Mouse (Mus musculus): ENCODE measurements around the gene Galns.

Galns gene

DNA sequence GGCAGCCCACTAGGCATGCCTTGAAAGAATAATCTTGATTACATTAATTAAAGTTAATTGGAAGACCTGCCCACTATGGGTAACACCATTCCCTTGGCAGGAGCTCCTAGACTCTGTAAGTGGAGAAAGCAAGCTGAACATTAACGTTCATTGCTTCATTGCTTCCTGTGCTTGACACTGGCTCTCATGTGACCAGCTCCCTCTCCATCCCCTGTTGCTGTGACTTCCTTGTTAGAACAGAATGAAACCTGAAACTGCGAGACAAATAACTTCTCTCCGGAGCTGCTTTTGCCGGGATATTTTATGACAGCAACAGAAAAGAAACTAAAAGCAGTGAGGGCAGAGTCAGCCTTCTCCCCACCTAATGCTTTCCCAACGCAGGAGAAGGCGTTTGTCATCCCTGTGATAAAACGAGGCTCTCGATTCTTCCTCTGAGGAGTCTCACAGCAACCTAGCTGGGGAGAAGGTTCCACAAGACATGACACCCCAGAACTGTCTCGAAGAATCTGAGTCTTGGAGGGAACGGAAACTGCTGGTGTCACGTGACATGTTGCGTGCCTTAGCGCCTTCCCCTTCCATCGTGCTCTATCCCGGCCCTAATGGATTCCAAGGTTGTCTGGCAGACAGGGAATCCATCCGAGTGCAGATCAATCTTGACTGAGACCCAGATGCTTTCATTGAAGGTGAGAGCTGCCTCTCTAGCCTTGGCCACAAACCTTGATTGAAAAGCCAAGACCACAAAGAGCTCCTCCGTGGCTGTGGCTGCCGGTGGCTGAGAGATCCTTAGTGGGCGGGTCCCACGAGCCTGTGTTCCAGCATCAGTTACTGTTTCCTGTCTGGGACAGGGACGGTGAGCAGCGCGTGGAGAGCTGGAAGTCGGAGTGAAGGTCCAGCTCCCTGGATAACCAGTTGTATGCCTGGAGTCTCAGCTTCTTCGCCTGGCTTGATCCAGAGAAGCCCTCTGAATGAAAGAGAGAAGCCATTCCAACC, 46.6 kb downstream of the Galns start:
- DNase-seq = no peak

DNA sequence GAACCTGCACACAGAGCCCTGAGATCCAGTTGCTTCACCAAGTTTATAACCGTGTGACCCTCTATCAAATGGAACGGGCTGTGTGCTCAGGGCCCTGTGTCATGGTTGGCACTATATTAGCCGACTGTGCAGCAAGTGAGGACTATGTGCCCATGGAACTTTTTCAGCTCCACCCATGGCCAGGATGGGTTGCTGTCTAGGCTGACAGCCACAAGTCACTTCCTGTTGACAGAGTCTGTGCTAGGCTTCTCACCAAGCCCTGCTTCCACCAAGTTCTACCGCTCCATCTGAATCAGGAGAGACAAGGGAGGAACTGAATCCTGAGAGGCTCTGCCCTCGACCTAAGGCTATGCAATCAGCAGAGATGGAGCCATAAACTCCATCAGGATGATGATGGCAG, 50.1 kb downstream of the Galns start:
- no peak for DNase-seq

DNA sequence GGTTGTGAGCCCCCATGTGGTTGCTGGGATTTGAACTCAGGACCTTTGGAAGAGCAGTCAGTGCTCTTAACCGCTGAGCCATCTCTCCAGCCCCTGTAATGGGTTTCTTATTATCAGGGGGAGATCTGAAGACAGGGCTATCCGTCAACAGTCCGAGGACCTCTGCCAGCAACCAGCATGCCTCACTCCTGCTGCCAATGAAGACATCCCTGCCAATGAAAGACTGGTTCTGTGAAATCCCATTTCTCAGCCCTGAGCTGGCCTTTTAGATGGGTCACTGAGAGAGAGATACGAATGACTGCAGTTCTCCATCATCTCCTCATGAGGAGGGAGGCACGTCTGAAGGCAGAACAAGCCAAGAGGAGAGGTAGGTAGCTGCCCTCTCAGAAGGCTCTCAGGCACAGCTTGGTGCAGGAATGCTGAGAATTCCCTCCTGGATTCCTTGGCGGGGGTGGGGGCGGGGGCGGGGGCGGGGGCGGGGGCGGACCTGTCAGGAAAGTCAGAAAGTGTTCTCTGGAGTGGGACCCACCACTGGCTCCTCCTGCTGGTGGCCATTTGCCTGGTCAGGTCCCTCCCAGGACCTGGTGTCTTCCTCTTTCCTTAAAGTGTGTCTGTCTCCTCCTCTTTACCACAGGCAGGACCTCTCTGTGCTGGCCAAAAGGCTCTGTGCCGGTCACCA, 52.5 kb downstream of the Galns start:
- DNase-seq = peak; percentile 28 to 32

DNA sequence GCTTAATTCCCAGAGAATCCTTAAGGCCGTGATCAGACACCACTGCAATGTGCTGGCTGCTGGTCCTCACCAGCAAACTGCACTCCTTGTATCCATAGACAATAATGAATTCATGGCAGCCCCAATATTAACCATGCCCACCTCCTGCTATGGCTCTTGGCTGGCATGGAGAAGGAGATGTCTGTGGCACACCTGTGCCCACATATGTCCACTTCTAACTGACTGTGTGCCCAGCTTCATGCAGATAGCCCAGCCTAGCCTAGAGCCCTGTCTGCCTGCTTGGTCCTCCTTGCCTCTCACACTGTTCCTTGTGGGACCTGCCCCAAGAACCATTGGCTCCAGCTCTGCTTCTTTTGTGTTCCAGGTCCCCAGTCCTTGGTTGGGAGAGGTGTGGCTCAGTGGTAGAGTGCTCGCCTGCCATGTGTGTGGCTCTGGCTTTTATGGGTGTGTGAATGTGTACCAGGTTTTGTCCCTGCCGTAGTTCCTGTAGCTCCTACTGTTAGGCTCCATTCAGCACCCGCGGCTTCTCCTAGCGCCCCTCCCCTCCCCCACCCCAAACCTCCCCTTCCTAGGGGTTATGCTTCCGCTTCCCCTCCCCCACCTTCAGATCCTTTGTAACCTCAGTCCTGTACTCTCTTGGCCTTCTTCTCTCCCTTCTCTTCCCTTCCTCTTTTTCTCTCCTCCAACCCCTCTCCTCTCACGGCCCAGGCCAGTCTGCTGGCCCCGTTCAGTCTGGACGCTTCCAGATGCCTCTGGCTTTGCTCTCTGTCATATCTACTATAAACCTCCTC, 53.8 kb downstream of the Galns start:
- peak; percentile 30 to 39 for DNase-seq

DNA sequence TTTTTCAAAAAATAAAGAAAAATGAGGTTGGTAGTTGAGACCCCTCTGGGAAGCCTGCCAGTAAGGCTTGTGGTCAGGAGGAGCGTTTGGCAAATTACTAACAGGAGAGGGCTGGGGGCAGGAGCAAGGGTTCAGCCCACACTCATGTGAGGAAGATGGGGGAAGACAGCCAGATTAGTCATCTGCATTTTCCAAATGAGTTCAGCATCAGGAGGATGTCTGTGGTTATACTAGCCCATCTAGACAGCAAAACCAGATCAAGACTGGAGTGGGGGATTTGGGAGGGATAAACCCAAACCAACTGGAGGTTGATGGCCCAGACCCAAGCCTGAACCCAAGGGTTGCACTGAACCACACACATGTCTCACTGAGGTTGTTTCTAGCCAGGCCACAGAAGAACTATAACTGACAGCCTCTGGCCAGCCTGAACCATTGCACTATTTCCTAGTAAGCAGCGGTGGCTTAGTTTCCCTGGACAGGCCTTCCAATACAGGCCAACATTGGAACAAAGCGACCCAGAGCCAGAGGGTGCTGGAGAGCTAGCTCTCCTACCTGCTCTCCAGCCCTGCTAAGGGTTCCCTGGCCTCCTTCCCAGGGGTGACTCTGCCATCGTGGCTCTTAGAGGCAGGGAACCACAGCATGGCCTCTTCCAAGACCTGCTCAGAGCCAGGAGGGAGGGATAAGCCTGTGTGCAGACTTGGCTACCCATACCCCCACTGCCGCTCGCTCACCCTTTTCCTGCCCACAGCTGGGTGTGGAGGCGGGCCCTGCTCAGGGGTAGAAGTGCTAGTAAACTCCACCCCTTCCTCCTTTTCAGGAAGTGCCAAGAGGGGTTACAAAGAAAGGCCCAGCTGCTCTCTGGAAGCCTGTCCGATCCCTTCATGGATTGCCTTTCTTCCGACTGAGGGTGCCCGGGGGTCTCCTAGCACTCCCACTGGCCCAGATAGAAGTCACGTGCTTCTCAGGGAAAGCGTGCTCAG, 54.9 kb downstream of the Galns start:
- DNase-seq = no peak

DNA sequence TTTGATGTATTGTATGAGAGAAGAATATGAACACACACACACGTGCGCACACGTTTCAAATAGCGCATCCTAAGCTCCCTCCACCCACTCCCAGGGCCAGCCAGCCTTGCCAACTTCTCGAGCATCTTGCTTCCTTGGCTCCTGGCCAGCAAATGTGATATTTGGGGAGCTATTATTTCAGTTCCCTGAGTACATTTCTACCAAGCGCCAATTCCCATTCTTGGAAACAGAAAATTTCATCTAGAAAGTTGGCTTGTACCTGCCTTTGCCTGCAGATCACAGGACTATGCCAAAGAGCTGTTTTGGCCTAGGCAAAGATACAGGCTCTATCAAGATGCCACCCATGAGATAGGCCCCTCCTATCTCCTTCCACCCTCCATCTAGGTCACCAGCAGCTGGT, 56.5 kb downstream of the Galns start:
- DNase-seq = peak; percentile 53 to 60

DNA sequence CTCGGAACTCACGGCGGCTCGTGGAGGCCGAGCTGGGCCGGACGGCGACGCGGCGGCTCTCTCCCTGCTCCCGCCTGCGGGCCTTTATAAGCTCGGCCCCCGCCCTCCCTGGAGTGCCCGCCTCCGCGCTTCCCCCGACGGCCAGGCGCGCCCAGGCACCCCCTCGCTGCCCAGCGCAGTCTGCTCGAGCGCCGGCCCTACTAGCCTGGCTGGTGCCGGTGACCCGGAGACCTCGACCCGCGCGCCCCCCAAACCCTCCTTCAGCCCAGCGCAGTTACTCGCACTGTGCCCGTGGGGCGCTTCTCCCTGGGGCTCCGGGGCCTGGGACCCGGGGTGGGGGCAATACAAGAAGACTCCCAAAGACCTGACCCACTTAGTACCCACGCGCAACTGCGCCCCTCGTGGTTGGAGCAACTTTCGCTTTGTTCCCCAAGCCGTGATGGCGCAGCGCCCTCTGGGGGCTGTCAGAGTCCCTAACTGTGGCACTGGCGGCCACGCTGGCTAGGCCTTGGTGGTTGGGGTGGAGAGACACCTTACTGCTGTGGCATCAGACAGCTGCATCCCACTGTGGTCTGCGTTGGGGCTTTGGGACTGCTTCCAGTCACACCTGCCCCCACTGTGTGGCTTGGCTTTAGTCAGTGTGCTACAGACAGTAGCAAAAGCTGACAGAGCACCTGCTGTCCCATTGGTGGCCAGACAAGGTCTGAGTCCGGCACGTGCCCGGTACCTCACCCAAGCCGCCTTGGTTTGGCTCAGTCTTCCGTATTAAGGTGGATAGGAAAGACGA, 59.8 kb downstream of the Galns start, which contains the start of gene Piezo1:
Piezo1 (minus strand) TSS at position 65 of the 787 bp plus-strand sequence.
- peak; percentile 61 to 68 for DNase-seq

DNA sequence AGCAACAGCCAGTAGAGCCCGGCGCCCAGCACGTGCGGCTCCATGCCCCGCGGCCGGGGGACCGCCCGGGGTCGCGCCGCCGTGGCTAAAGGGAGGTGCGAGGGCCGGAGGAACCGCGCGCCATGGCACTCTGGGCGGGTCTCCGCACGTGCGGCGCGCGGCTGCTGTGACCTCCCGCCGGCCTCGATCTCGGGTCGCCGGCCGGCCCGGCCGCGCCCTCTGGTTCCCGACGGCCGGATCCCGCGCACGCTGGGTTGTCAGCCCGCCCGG, 60.3 kb downstream of the Galns start:
- no peak for DNase-seq

DNA sequence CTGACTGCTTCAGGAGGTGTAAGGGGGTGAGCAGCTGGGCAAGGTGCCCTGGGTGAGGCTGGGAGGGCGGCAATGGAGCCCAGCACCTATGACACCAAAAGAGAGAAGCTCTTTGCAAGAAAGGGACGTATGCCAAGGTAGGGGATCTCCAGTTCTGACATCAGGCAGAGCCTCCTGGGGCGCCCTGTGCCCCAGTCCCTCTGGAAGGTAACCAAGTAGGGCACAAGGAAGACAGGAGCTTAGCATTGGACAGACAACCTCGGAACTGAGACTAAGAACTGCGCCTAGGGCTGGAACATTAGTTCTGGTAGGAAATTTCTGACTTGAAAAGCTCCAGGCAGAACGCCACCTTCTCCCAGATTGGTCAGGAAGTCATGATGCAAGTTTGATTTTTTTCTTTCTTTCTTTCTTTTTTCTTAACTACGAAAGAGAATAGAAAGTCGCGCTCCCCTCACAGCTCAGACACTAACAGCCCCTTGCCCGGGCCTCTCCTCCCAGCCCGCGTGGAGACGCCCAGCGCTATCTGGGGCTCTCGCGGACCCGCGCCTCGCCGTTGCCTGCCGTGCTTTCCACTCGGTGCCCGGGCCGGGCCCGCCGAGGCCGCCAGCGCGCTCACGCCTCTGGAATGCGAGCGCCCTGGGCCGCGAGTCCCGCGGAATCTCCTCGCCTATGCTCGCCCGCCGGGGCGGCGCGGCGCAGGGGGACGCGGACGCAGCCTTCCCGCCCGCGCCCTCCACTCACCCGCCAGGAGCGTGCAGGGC, 60.8 kb downstream of the Galns start:
- DNase-seq = no peak

DNA sequence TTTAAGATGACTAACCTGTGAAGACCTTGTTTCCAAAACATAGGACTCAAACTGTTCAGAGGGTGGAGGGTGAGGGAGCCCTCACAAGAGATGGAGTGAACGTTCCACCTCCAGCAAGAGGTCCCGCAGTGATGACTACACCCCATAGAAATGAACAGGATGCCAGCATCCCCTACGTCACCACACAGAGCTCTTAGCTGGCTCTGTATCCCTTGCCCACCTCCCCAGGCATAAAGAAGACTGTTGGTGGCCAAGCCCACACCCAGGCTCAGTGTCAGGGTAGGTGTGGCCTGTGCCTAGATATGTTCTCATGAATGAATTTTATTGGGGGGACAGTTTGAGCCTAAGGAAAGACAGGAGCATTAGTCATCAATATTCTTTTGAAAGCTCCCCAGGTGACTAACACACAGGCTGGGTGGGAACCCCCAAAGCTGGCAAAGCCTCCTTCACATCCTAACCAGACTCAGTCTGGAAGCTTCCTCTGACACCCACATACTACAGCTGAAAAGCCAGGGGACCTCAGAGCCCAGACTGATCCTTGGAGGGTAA, 62.3 kb downstream of the Galns start:
- no peak for DNase-seq

DNA sequence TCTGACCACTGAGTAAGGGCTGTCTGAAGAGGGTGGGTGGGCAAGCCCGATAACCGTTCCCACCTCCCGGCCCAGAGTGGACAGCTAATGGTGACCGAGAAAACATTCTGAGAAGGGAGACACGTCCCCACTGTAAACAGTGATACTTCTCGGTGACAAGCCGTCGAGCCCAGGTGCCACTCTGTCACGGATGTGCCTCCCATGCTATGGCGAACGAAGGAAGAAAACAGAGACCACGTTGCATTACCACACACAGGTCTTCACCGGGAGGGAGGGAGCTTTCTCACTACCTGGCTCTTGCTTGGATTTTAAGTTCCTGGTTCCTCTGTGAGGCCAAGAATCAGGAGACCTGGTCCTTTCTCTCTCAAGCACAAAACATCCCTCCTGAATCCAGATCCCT, 62.9 kb downstream of the Galns start:
- DNase-seq = no peak

DNA sequence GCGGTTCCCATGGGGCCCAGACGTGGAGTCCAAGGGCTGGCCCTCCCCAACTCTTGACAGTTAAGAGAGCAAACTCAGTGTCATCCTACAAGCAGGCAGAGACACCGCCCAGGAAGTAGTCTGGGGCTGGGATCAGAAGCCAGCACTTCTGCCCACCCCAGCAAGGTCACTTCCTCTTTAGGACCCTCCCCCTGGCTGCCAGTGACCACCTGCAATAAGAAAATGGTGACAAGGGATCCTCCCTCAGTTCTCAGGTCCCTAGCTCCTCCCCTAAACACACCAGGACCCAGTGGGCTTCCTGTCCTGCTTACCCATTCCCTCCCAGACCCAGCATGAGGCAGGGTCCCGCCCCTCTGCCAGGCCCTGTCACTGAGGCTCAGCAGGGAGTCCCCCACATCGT, 63.4 kb downstream of the Galns start:
- no peak for DNase-seq

DNA sequence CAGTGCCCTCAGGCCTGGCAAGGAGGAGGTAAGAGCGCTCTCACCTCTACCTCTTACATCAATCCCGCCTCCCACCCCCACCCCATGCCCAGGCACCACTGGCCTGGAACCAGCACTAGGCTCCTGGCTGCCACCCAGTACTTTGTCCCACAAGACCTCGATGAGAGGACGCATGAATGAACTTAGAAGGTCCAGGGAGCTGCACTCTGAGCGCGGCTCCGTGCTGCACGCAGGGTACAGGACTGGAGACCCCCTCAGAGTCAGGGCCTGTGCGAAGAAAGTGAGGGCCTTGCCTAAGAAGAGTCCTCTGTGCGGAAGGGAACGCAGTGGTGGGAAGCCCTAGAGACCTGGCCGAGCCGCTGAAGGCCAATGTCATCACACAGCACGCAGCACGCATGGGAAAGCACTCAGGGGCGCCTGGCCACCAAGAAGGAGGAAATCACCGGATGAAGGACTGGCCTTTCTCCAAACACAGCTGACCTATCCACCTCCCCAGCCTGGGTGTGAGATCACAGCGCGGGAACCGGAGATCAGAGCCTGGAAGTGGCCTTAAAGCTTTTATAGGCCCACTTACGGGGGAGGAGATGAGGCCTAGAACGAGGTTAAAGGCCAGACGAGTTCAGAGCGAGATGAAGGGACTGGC, 64.3 kb downstream of the Galns start:
- DNase-seq = no peak

DNA sequence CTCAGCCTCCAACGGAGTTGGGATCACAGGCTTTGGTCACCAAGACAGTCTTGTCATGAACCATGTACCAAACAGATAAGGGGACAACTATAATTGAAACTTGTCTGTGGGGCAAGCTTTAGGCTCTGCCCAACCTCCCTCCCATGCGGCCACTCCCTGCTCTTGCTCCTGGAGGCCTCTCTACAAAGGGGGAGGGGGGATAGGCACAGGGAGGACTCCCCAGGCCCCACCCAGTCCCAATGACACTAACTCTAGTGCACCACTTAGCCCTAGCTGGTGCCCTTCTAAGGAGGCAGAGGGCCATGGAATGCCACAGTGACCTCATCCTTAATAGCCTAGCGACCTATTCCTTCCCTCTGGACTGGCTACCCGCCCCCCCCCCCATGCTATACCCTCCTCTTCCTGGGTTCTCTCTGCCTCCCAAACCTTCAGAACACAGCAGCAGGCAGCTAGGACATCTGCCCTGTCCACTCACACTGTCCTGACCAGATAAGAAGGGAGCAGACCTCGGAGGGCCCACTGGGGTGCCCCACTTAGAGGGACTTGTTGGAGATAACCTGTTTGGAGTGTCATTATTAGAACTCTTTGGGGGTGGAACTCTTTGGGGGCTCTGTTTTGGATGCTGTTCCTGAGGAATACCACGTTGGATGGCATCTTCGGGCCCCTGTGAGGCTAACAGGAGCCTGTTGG, 65.1 kb downstream of the Galns start:
- no peak for DNase-seq

DNA sequence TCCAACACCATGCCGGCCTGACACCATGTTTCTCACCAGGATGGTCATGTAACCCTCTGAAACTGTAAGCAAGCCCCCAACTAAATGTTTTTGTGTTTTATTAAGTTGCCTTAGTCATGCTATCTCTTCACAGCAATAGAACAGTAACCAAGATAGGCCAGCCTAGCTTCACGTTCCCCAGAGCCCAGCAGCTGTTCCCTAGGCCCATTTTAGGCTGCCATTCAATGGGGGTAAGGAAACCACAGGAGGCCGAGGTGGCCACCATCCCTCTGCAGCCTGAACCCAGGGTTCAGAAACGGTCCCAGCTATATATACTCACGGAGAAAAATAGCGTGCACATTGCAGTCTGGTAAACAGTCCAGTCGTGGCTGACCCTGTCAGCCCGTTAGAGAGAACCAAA, 67.1 kb downstream of the Galns start:
- DNase-seq = no peak

DNA sequence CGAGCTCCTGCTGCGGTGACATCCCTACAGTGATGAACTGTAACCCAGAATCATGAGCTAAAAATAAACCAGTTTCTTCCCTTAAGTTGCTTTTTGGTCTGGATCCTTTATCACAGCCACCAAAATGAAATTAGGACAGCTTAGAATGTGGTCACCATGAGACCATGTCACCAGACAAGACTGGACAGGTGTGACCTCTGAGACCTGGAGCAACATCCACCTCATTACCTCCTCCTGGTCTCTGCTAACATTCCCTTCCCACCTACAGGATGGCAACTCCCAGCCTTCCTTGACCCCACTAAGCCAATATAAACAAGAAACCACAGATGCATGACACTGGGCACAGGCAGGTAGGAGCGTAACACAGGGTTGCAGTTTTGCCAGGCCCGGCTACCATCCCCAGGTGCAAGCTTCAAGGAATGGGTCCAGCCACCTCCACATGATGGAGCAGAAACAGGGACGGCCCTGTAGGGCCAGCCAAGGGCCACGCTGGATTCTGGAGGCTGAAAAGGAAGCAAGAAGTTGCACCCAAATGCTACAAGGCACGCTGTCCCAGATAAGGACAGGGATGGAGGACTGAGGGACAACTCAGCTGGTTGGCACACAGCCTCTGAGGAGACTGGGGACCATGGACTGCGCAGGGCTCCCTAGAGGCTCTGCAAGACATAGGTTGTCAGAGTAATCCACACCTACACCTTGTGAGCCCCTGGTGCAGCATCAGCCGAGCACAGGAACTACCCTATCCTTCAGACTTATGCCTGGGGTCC, 72.8 kb downstream of the Galns start:
- no peak for DNase-seq

DNA sequence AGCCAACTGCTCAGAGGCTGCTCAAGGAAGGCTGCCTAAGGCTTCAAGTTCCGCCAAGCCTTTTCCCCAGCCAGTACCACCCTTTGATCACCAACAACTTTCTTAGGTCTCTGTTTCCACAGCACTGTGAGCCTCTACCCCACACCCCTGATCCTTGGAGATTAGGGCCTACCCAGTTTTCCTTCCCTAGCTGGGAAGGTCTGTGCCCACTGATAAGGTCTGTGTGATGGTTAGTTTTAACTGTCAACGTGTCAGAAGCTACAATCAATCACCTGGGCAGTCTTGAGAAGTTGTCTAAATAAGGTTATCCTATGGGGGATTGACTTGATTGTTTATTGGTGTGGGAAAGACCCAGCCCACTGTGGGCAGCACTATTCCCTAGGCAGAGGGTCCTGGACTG, 73.5 kb downstream of the Galns start:
- no peak for DNase-seq

DNA sequence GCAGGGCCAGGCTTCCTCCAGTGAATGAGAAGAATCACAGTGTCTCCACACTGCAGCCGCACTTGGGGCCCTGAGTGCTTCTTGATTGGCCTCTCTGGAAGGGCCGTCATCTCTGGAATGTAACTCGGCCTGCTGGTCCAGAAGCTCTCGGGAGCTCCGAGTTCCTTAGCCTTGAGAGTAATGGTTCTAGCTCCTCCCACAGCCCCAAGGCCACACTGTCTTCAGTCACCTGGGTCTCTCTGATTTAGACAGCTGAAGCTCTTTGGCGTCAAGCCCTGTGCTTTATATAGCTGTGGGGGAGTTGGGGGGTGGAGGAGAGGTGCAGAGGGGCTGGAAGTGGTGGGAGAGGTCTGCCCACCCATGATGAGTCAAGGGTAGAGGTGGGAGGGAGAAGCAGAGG, 74.2 kb downstream of the Galns start:
- DNase-seq = no peak
